Mouse (Mus musculus): ENCODE data around the gene Csnk1e. TPM values are rescaled to one million over a fixed set of nuclear protein-coding genes. Genes with fewer than 3 reads are reported as not detected.

Csnk1e gene
- polyA plus RNA-seq, 1 experiment from 2014 or later: 269 TPM

DNA sequence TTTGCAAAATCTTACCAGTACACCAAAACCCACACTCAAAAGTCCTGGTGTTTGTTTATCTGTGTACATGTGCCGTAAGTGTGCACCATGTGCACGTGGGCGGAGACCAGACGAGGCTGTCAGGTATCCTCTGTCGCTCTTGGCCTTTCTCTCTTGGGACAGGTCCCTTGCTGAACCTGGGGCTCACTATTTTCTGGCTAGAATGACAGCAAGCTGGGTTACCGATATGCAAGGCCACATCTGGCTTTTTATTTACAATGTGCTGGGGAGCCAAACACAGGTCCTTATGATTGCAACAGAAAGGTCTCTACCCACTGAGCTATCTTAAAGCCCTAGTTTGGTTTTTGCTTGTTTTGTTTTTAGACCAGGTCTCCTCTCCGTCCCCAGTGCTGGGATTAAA, 67.8 kb downstream of the Csnk1e start:
- Histone ChIP-seq H3K4me3 (replicated peaks) (no peak overlapping the region), H3K27ac (no peak overlapping the region), H3K4me1 (replicated peaks) (peaks cover 22% of the 10 kb centered on the region), H3K9me3 (no peaks in the 10 kb centered on the region), H3K9ac (replicated peaks) (no peak overlapping the region), H3K4me2 (replicated peaks) (no peak overlapping the region), H3K27me3 (no peaks in the 10 kb centered on the region), H3K36me3 (peaks cover 6% of the 10 kb centered on the region)
- ATAC-seq: no peak
- 89% methylated on average over 7 of the region's 7 CpGs for WGBS

DNA sequence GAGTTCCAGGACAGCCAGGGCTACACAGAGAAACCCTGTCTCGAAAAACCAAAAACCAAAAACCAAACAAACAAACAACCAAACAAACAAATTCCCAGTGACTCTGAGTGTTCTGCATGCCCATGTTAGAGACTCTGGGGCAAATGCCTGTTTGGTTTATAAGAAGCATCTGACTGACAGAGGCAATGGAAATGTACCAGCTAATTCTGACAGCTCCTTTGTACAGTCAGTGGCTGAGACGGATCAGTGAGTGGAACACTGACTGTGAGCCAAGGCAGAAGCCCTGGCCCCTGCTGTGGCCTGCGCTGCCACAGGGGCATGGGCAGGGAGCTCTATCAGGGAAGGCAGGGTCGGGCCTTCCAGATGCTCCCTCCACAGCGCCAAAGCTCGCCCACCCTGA, 68.3 kb downstream of the Csnk1e start:
- Histone ChIP-seq H3K4me3 (replicated peaks) (no peak overlapping the region), H3K4me1 (replicated peaks) (peaks cover 17% of the 10 kb centered on the region), H3K4me2 (replicated peaks) (no peak overlapping the region), H3K27ac (no peak overlapping the region), H3K36me3 (peaks cover 6% of the 10 kb centered on the region), H3K9ac (replicated peaks) (0 out of 2 replicates have a peak overlapping the region, but pooled peaks have one; percentile 19), H3K9me3 (no peaks in the 10 kb centered on the region), H3K27me3 (no peaks in the 10 kb centered on the region)
- no peak for ATAC-seq
- 69% methylated on average over 6 of the region's 6 CpGs for WGBS

DNA sequence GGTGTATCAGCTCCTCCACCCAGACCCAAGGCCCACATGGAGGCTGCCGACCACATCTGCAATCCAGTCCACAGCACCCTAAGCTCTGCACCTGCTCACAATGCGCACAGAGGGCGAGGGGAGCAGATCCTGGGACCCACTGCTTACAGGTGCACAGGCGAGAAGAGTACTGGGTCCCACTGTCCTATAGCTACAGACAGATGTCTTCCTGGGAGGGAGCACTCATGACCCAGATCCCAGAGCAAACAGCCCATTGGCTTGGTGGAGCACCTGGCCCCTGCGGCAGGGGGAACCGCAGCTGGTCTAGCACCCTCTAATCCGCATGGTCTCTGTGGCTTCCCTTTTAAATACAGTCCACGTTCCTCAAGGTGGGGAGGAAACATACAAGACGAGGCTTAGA, 73.7 kb downstream of the Csnk1e start:
- no peak overlapping the region for H3K4me3 ChIP-seq (replicated peaks)
- peaks cover 12% of the 10 kb centered on the region for H3K4me1 ChIP-seq (replicated peaks)
- peaks cover 26% of the 10 kb centered on the region for H3K36me3 ChIP-seq
- 87% methylated on average over 9 of the region's 9 CpGs for WGBS
- H3K27me3 ChIP-seq: no peaks in the 10 kb centered on the region
- H3K27ac ChIP-seq: no peak overlapping the region
- no peak overlapping the region for H3K9ac ChIP-seq (replicated peaks)
- H3K4me2 ChIP-seq (replicated peaks): no peak overlapping the region
- H3K9me3 ChIP-seq: no peaks in the 10 kb centered on the region
- no peak for ATAC-seq

DNA sequence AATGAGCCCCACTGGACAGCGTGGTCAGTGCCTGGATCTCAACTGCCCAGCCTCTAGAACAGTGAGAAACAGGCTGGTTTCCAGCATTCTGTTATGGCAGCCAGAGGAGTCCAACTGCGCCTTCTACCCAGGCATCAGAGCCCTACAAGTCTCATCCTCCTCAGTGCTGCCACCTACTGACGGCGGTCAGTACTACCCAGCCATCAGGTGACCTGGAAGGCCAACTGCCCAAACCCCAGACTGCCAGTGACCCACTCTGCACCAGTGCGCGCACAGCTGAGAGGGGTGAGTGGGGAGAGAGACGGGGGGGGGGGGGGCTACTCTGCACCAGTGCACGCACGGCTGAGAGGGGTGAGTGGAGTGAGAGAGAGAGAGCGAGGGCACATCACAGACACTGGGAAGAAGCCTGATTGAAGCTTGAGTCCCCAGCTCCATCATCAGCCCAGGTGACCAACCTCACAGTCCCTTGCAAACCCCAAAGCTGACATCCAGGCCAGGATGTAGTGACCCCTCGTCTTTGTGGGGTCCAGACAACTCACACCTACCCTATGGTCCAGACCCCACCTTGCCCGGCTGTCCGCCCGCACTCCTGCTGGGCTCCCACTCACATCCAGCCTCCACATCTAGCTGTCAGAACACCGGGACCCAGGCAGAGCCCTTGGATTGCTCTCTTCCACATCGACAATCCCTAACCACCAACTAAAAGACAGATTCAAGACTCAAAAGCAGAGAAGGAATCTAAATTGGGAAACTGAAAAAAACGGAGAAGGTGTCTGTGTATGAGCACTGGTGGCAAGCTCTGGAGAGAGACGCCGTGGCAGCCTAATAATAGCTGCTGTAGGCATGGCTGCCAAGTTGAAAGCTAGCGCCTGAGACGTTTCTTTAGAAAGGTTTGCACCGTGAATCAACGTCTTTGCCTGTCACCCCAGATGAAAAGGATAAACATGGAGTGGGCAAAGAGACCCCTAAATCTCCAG, 74.6 kb downstream of the Csnk1e start:
- peaks cover 12% of the 10 kb centered on the region for H3K4me1 ChIP-seq (replicated peaks)
- peak; percentile 56; the same call in 1 of the 2 replicates for ATAC-seq
- no peak overlapping the region for H3K4me3 ChIP-seq (replicated peaks)
- 55% methylated on average over 20 of the region's 23 CpGs for WGBS
- H3K9me3 ChIP-seq: no peaks in the 10 kb centered on the region
- H3K9ac ChIP-seq (replicated peaks): no peak overlapping the region
- H3K36me3 ChIP-seq: peaks cover 35% of the 10 kb centered on the region
- H3K27me3 ChIP-seq: no peaks in the 10 kb centered on the region
- H3K4me2 ChIP-seq (replicated peaks): no peak overlapping the region
- no peak overlapping the region for H3K27ac ChIP-seq

DNA sequence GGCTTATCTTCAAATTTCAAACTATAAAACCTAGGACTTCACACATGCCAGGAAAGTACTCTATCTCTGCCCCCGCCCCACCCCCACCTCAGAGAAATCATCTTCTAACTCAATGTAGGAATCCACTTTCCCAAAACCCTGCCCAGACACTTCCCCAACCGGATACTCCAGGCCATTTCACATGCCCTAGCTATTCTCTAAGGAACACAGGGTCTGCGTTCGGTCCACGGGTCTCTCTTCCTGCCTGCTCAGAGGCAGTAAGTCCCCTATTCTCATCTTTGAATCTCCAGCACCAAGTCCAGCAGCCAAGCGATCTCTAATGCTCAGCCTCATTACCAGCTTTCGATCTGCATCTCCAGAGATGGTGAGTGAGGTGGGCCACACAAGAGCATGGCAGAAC, 75.7 kb downstream of the Csnk1e start:
- no peak overlapping the region for H3K4me2 ChIP-seq (replicated peaks)
- ATAC-seq: no peak
- WGBS: 89% methylated on average over 7 of the region's 7 CpGs
- H3K9me3 ChIP-seq: no peaks in the 10 kb centered on the region
- no peak overlapping the region for H3K27ac ChIP-seq
- peaks cover 44% of the 10 kb centered on the region for H3K36me3 ChIP-seq
- no peak overlapping the region for H3K4me3 ChIP-seq (replicated peaks)
- H3K9ac ChIP-seq (replicated peaks): no peak overlapping the region
- peaks cover 14% of the 10 kb centered on the region for H3K4me1 ChIP-seq (replicated peaks)
- no peaks in the 10 kb centered on the region for H3K27me3 ChIP-seq

DNA sequence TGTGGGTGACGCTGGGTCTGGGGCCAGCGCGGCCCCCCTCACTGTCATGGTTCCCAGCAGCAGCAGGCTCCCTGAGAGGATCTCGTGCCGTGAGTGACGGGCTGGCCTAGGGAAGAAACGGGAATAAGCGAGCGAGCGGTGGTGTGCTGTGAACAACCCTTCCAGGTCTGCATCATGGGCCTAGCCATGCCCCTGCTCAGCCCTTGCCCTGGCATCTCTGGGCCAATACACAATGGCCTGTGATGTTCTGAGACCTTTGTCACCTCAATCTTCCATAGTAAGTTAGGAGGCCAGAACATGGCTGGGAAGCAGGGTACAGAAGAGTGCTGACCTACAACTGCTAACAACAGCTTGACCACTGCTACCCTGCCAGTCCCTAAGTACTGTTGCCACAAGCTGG, 76.8 kb downstream of the Csnk1e start:
- WGBS: 98% methylated on average over 10 of the region's 10 CpGs
- H3K4me1 ChIP-seq (replicated peaks): peaks cover 16% of the 10 kb centered on the region
- no peaks in the 10 kb centered on the region for H3K9me3 ChIP-seq
- H3K36me3 ChIP-seq: peaks cover 47% of the 10 kb centered on the region
- no peak overlapping the region for H3K4me3 ChIP-seq (replicated peaks)
- no peak overlapping the region for H3K27ac ChIP-seq
- H3K4me2 ChIP-seq (replicated peaks): no peak overlapping the region
- H3K27me3 ChIP-seq: no peaks in the 10 kb centered on the region
- no peak for ATAC-seq
- no peak overlapping the region for H3K9ac ChIP-seq (replicated peaks)

DNA sequence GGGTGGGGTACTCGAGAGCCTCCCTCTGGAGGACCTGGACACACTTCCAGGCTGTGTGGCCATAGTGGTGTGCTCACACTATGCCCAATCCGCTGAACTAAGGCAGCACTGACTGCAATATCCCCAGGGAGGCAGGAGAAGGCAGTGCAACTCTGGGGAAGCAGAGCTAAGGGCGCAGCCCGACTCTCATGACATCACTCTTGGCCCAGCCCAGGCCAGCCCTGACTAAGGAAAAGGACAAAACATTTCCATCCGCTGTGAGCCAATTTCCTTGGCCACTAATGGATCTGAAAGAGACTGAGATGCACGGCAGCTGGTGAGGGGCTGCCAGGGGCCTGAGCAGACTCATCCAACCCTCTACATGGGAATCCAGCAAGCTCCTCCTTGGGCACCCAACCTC, 77.7 kb downstream of the Csnk1e start:
- Histone ChIP-seq H3K9ac (replicated peaks) (no peak overlapping the region), H3K36me3 (peaks cover 54% of the 10 kb centered on the region), H3K4me3 (replicated peaks) (no peak overlapping the region), H3K27me3 (no peaks in the 10 kb centered on the region), H3K4me2 (replicated peaks) (no peak overlapping the region), H3K4me1 (replicated peaks) (peaks cover 16% of the 10 kb centered on the region), H3K27ac (no peak overlapping the region), H3K9me3 (no peaks in the 10 kb centered on the region)
- WGBS: 83% methylated on average over 6 of the region's 6 CpGs
- no peak for ATAC-seq

DNA sequence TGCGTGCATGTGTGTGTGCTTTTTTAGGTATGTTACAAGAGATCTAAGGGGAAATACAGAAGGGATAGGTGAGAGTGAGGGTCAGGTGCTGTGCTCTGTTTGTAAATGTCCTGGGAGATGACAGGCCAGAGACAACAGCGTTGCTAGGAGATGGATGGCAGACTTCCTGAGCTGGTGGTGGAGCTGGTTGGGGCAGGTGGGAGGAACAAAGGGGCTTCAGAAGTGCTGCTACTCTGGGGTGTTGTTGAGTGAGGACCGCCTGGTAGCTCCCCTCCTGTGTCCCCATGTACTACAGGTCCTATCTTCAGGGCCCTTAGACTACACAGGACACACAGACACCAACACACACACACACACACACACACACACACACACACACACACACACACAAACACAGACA, 80.6 kb downstream of the Csnk1e start:
- H3K27ac ChIP-seq: peak overlapping the region; percentile 44; the same call in 1 of the 2 replicates
- WGBS: 62% methylated on average over 3 of the region's 3 CpGs

DNA sequence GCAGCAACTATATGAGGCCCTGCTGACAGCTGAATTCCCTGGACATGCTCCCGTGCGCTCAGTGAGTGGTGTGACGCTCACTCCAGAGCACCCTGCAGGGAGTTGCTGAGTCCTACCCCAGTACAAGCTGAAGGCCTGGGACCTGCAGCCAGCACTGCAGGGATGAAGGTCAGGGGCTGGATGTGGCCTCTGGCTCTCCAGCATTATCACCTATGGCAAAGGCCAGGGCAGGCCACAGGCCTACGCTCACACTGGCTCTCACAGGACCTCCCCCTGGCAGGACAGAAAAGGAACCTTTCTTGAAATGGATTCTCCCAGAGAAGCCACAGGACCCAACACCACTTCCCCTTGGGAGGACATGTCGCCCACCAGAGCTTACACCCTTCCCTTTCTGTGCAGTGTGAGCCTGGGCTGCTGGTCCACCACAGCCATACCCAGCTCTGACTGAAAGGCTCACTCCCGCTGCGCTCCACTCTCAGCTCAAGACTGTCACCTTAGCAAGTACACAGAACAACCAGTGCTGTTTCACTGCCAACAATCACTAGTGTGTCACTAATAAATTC, 85.0 kb downstream of the Csnk1e start:
- H3K4me3 ChIP-seq (replicated peaks): no peak overlapping the region
- no peaks in the 10 kb centered on the region for H3K9me3 ChIP-seq
- 75% methylated on average over 7 of the region's 7 CpGs for WGBS
- peaks cover 83% of the 10 kb centered on the region for H3K36me3 ChIP-seq
- H3K4me1 ChIP-seq (replicated peaks): peaks cover 4% of the 10 kb centered on the region; the same call in 1 of the 2 replicates
- no peak overlapping the region for H3K4me2 ChIP-seq (replicated peaks)
- no peak overlapping the region for H3K9ac ChIP-seq (replicated peaks)
- no peaks in the 10 kb centered on the region for H3K27me3 ChIP-seq
- H3K27ac ChIP-seq: no peak overlapping the region
- ATAC-seq: no peak

More for the DNA sequence above, 80.6 kb downstream of the Csnk1e start:
- peaks cover 4% of the 10 kb centered on the region; the same call in 1 of the 2 replicates for H3K4me1 ChIP-seq (replicated peaks)
- H3K4me2 ChIP-seq (replicated peaks): no peak overlapping the region
- no peak overlapping the region for H3K4me3 ChIP-seq (replicated peaks)
- H3K9me3 ChIP-seq: no peaks in the 10 kb centered on the region
- peaks cover 78% of the 10 kb centered on the region for H3K36me3 ChIP-seq
- ATAC-seq: peak; percentile 53; the same call in 1 of the 2 replicates
- no peaks in the 10 kb centered on the region for H3K27me3 ChIP-seq
- H3K9ac ChIP-seq (replicated peaks): peak overlapping the region; percentile 32; the same call in 1 of the 2 replicates

DNA sequence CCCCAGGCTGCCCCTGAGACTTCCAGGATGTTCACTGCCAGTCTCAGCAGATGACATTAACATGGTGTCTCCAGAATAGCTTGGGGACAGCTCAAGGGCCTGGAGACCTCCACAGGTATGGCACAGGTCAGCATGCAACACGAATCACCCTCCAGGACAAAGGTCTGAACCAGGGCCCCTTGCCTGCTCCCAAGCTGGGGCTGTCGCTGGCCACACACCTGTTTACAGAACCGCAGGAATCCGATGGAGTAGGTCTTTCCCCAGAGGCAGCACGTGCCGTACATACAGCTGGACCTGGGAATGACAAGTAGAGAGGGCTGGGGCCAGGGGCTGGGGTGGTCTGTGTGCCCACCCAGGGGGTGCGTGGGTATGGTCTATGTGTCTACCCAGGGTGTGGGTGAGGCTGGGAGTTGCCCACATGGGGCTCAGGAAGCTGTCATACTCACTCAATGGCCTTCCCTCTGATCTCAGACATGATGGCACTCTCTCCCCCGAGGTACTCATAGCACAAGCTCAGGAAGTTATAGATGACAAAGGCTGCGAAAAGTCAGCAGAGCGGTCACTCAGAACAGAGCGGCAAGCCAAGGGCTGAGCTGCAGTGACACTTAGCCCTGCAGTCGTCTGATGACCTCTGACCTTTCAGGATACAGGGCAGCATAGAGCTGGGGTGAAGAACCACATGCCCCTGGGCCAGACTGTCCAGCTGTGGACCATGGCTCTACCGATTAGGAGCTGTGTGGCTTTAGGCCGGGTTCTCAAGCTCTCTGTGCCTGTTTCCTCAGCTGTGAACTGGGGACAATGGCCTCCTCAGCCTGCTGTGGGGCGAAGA, 85.7 kb downstream of the Csnk1e start:
- WGBS: 66% methylated on average over 15 of the region's 15 CpGs
- peaks cover 85% of the 10 kb centered on the region for H3K36me3 ChIP-seq

DNA sequence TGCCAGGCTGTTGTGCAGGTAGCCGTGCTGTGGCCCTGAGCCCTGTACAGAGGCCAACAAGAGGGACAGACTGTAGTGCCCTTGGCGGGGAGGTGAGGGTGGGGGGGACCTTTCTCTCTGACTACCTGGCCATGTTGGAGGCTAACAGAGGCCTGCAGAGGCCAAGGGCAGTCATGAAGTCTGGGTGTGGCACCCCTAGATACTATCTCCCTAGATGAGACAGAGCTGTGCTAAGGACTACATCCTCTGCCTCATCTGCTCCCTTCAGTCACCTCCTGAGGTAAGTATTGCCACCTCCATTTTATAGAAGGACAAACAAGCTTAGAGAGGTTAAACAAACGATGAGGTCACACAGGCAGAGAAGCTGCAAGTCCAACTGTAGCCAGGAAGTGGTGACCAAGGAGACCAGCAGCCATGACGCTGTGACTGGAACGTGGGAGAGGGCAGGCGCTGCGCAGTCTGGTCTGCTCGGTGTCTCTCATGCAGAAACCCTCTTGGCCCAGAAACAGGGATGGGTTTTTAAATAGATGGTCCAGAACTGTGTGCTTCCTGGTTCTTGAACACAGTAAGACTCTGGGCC, 86.4 kb downstream of the Csnk1e start:
- no peak for ATAC-seq
- 88% methylated on average over 8 of the region's 8 CpGs for WGBS
- no peak overlapping the region for H3K4me2 ChIP-seq (replicated peaks)
- no peak overlapping the region for H3K27ac ChIP-seq
- H3K36me3 ChIP-seq: peaks cover 86% of the 10 kb centered on the region
- no peak overlapping the region for H3K9ac ChIP-seq (replicated peaks)
- no peaks in the 10 kb centered on the region for H3K4me1 ChIP-seq (replicated peaks)
- H3K4me3 ChIP-seq (replicated peaks): no peak overlapping the region
- no peaks in the 10 kb centered on the region for H3K27me3 ChIP-seq
- no peaks in the 10 kb centered on the region for H3K9me3 ChIP-seq

More for the DNA sequence above, 85.7 kb downstream of the Csnk1e start:
- Histone ChIP-seq H3K9me3 (no peaks in the 10 kb centered on the region), H3K4me1 (replicated peaks) (peaks cover 3% of the 10 kb centered on the region; the same call in 1 of the 2 replicates), H3K27me3 (no peaks in the 10 kb centered on the region), H3K27ac (no peak overlapping the region), H3K4me2 (replicated peaks) (no peak overlapping the region), H3K9ac (replicated peaks) (no peak overlapping the region), H3K4me3 (replicated peaks) (no peak overlapping the region)
- 0 out of 2 replicates have a peak, but pooled peaks have one; percentile 22 for ATAC-seq

Data from midbrain, embryonic 13.5 days (tissue).